Mouse (Mus musculus): ENCODE data around the gene Dnajb14.

- TF ChIP-seq UBTF (IDR thresholded peaks at IDR 0.05; ENCODE audit: low read depth, low read length) (no peak), CHD2 (IDR thresholded peaks at IDR 0.05; ENCODE audit: low read length) (no peak), TCF12 (IDR thresholded peaks at IDR 0.05; ENCODE audit: low read depth, low read length) (no peak), CTCF (conservative IDR thresholded peaks at IDR 0.05 in 1 of 2, IDR thresholded peaks at IDR 0.05 in 1 of 2; ENCODE audit: low read depth in 2 of 2, low read length in 2 of 2) (no peak), USF2 (conservative IDR thresholded peaks at IDR 0.05; ENCODE audit: low read depth, low read length) (no peak), ZKSCAN1 (IDR thresholded peaks at IDR 0.05; ENCODE audit: borderline replicate concordance, low read depth, low read length) (no peak), ZNF384 (IDR thresholded peaks at IDR 0.05; ENCODE audit: low read depth, low read length) (no peak), ETS1 (conservative IDR thresholded peaks at IDR 0.05; ENCODE audit: low read depth, low read length) (no peak), MAX (IDR thresholded peaks at IDR 0.05; ENCODE audit: low read length) (no peak), MXI1 (IDR thresholded peaks at IDR 0.05; ENCODE audit: low read depth, low read length) (no peak), RCOR1 (conservative IDR thresholded peaks at IDR 0.05; ENCODE audit: low read depth, low read length) (no peak), ZC3H11A (IDR thresholded peaks at IDR 0.05; ENCODE audit: low read depth, low read length) (no peak), POLR2A (IDR thresholded peaks at IDR 0.05; ENCODE audit: low read depth, low read length) (no peak), EP300 (IDR thresholded peaks at IDR 0.05; ENCODE audit: low read length) (no peak)
Measured at GRCm38 (mm10) chr3:137897685-137898084, 30.2 kb downstream of the Dnajb14 start.

All from CH12.LX (cell line).